Mouse (Mus musculus): ENCODE data around the gene Cnn1.

DNA sequence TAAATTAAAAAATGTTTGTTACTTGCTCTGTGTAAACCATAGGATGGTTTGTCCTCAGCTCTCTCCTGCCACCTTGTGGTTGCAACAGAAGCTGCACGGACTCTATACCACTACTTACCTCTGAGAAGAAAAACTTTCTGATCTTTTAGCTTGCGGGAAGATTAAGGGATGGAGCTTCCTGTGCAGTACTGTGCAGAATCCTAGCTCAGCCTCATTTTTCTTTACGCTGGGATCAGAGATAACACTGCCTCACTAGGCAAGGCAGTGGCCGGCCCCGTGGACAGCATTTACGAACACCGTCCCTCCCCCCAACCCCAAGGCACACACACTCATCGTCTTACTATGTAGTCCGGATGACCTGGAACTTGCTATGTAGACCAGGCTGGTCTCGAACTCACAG lies 56.6 kb downstream of the Cnn1 start:
- no peak for TF ChIP-seq POLR2A (IDR thresholded peaks at IDR 0.05; ENCODE audit: insufficient read depth, low read length)
- TF ChIP-seq EP300 (IDR thresholded peaks at IDR 0.05; ENCODE audit: insufficient read depth, low read depth, low read length), result no peak
- no peak for TF ChIP-seq CTCF (IDR thresholded peaks at IDR 0.05; ENCODE audit: low read depth, low read length)

Data from ES-Bruce4 (cell line).